Mouse (Mus musculus) olfactory bulb, adult 2 months (tissue): ENCODE results near the gene Cdiptos.

Experiments
- CTCF ChIP-seq: fragments of 200-500 bp; IDR thresholded peaks from 2 replicates; pipeline ENCODE4 v1.5.1; 2012; ENCODE audit warnings: low read depth, mild to moderate bottlenecking, low read length, moderate library complexity; ENCODE audit not compliant: insufficient read depth
- POLR2A ChIP-seq: fragments of 200-500 bp; IDR thresholded peaks from 2 replicates; pipeline ENCODE4 v1.6.1; 2012; ENCODE audit warnings: mild to moderate bottlenecking, low read depth, low read length, moderate library complexity; ENCODE audit not compliant: insufficient read depth

GRCm38 (mm10) chr7:127018416-127019305, 42.8 kb upstream of the Cdiptos start:
- TF ChIP-seq CTCF (no peak), POLR2A (no peak)
